Mouse (Mus musculus) left cerebral cortex, adult 9 months (tissue): ENCODE data around the gene Auh.

Experiments used
- DNase-seq, 2 experiments: peaks; one replicate each; pipeline ENCODE4 v3.0.0; 2022; ENCODE audit warnings: low spot score in 2 of 2

The Auh gene

DNA sequence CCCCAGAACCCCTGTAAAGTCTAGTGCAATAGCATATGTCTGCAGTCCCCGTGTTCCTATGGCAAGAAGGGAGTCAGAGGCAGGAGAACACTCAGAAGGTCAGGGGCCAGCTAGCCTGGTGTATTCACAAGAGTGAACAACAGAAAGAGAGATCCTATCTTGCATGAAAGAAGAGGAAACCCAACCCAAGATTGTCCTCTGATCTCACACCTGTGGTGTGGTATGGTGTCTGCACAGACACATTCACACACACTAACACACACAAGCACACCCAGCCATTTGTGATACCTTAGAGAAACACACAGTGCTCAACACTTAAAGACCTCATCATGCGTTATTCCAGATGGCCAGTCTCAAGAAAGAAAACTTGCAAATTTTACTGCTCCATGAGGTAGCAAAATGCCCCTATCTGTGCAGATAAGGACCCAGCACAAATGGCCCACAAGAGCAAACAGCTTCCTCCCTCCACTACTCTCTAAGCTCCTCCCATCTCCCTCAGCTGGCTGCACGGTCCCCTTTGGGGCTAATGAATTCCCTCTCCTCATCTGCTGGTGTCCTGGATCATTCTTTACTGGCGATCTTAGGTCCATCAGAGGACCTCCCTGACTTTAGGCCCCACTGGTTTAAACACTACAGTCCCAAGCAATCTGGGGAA, 128.7 kb downstream of the Auh start:
- no peak for DNase-seq

GRCm38 (mm10) chr13:52800091-52800490, 129.4 kb downstream of the Auh start:
- no peak for DNase-seq

DNA sequence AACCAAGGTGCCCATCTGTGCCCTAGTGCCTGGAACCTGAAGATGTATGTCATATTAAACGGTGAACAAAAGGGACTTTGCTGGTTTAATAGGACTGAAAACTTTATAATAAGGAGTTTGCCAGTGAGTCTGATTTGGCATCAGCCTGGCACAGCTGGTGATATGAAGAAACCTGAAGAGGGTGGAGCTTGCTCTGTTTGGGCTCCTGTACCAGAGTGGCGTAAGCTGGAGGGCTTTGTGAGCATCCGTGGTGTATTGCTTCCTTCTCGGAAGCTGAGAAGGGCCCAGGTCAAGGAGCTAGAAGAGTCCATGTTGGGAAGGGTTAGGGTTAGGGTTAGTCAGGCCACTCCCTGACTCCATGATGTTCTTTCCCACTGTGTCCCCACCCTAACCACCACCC, 135.2 kb downstream of the Auh start:
- no peak for DNase-seq

DNA sequence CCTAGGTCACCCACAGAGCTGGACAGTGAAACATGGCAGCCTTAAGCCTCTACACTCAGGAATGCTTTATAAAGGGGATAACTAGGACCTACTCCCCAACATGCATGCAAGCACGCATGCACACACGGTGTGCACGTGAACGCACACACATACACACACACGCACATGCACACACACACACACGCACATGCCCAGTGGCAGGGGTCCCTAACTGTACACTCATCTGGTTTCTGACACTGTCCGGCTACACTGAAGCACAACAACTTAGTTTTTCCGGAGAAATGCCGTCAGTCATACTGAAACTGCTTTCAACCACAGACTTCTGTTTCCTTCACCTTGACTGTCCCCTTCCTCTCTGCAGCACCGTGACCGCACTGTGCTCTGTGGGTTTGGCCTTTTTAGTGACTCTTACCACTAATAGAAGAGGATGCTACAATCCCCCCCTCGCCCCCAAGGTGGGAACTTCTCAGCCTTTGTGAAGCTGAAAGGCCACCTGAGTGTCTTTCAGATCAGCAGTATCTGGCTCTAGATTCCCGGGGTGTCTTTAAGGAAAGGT, 136.0 kb downstream of the Auh start:
- no peak for DNase-seq

GRCm38 (mm10) chr13:52792242-52792844, 137.1 kb downstream of the Auh start:
- no peak for DNase-seq

DNA sequence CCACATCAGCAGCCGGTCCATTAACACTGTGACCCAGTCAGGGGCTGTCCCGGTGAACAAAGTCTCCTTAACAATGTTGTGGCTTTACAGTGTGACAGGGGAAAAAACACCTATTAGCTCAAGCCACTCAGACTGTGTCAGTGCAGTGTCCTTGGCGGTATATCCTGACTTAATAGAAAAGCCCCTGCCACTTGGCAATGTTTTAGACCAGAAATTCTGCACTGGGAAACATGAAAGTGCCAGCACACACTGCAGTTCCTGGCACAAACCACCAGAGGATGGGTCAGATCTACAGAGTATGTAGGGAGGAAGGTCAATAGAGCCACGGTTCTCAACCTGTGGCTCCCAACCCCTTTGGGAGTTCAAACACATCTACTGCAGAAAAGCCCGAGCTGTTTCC, 138.6 kb downstream of the Auh start:
- DNase-seq = no peak
